Mouse (Mus musculus): ENCODE data around the gene Zscan10.

Zscan10 gene

DNA sequence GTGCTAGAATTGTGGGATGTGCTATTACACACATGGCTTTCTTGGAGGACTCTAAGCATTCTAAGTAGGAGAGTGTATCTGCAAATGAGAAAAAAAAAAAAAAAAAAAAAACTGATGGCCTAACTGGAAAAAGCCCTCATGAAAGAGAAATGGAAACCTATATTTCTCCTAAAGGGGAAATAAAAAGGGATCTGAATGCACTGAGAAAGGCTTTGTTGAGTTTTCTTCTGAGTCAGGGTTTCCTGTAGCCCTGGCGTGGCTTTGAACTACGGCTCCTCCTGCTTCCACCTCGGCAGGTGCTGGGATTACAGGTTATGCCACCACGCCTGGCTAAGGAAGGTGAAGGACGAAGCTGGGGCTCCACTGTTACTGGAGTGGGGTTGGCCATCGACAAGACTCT, 53.3 kb downstream of the Zscan10 start:
- no peak for DNase-seq

DNA sequence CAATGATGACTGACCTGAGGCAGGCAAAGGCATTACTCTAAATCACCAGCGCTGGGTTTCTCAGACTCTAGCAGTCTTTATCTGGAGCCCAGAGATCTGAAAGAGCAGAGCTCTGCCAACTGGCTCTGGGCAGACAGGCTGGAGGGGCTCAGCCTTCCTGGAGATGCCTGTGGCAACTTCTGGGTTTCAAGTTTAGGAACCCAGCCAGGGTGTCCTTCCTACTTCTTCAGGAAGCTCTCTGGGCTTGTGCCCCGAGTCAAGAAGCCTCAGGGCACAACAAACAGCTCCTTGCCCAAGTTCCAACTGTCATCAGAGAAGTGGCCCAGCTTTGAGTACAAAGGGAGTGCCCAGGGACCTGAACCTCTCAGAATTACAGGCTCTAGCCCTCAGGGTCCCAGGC, 53.8 kb downstream of the Zscan10 start:
- DNase-seq, result no peak

DNA sequence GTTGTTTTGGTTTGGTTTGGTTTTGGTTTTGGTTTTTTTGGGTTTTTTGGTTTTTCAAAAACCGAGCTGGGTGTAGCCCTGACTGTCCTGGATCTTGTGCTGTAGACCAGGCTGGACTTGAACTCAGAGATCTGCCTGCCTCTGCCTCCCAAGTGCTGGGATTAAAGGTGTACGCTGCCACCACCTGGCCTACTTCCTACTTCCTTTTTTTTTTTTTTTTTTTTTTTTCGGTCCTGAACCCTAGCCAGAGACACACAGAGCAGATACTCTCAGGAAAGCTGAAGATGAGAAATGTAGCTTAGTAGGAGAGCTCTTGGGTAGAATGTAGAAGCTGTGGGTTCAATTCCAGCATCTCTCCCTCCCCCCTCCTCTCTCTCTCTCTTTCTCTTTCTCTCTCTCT, 57.8 kb downstream of the Zscan10 start:
- DNase-seq, result no peak

DNA sequence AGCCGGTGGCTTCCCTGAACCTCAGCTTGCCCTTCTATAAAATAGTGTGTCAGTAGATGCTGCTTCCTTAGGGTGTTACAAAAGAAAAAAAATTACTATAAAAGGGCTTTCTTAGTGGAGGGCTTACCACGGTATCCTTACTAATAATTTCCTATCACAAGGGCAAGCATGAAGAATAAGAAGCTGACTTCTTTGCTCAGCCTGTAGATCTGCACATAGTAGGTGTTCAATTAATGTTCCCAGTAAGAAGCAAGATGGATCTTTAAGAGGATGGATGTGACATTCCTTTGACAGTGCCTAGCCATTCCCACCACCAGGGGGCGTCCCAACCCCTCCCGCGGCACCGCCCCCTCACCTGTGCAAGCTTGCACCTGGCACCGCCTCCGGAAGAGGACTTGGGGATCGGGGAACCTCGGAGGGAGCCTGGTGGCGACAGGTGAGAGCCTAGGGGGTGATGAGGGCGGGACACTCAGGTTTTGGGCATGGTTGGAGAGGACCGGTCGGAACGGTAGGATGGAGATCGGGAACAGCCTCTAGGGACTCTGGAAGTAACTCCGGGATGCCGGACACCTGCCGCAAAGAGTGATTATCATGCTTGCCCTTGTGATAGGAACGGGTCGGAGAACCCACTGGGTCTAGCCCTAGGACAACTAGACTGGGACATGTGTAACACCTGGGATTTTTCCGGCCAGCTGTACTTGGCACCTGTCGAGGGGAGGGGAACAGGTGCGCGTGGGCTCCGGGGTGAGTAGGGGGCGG, 59.6 kb downstream of the Zscan10 start, which contains the start of gene Bicdl2:
Gene Bicdl2 (plus strand): TSS at position 390 of the 759 bp plus-strand sequence.
- peak; percentile 41 for DNase-seq

All from thymus, postnatal 25 days (tissue).